Mouse (Mus musculus): Measurements from ENCODE around the gene Lpcat1. TPM values are rescaled to one million over a fixed set of nuclear protein-coding genes. Genes with fewer than 3 reads are reported as not detected.

Gene Lpcat1
- polyA plus RNA-seq, 1 experiment from 2014 or later: 81.9 TPM

- ATAC-seq (replicated peaks; ENCODE audit: low FRiP score) (no peak), DNase-seq (ENCODE audit: low spot score) (no peak)
- Histone ChIP-seq H3K9ac (ENCODE audit: low read depth, low read length) (no peak overlapping the region), H3K4me3 (ENCODE audit: low read depth, low read length) (no peak overlapping the region), H3K36me3 (ENCODE audit: control insufficient read depth, insufficient read depth, low read length) (peaks cover 59% of the 10 kb centered on the region), H3K4me2 (no peak overlapping the region), H3K4me1 (replicated peaks; ENCODE audit: control insufficient read depth, insufficient read depth, low read length) (peaks cover 40% of the 10 kb centered on the region), H3K27me3 (replicated peaks; ENCODE audit: control insufficient read depth, insufficient read depth, low read length) (no peaks in the 10 kb centered on the region), H3K9me3 (ENCODE audit: control insufficient read depth, low read length) (no peaks in the 10 kb centered on the region), H3K27ac (ENCODE audit: low read depth, low read length) (no peak overlapping the region)
- 93% methylated on average over 4 of the region's 4 CpGs for WGBS
Observed at GRCm38 (mm10) chr13:73493183-73493582, 26.2 kb downstream of the Lpcat1 start.

GRCm38 (mm10) chr13:73494528-73494927, 27.5 kb downstream of the Lpcat1 start:
- ATAC-seq (replicated peaks; ENCODE audit: low FRiP score) (peak; percentile 55), DNase-seq (ENCODE audit: low spot score) (no peak)
- Histone ChIP-seq H3K4me2 (no peak overlapping the region), H3K36me3 (ENCODE audit: control insufficient read depth, insufficient read depth, low read length) (peaks cover 64% of the 10 kb centered on the region), H3K27me3 (replicated peaks; ENCODE audit: control insufficient read depth, insufficient read depth, low read length) (no peaks in the 10 kb centered on the region), H3K27ac (ENCODE audit: low read depth, low read length) (peak overlapping the region; percentile 49; the same call in 1 of the 2 replicates), H3K4me1 (replicated peaks; ENCODE audit: control insufficient read depth, insufficient read depth, low read length) (peaks cover 51% of the 10 kb centered on the region), H3K9ac (ENCODE audit: low read depth, low read length) (0 out of 2 replicates have a peak overlapping the region, but pooled peaks have one; percentile 6), H3K9me3 (ENCODE audit: control insufficient read depth, low read length) (no peaks in the 10 kb centered on the region), H3K4me3 (ENCODE audit: low read depth, low read length) (no peak overlapping the region)
- WGBS: 73% methylated on average over 9 of the region's 9 CpGs

GRCm38 (mm10) chr13:73496137-73496536, 29.1 kb downstream of the Lpcat1 start:
- no peak for ATAC-seq (replicated peaks; ENCODE audit: low FRiP score)
- Histone ChIP-seq H3K4me3 (ENCODE audit: low read depth, low read length) (no peak overlapping the region), H3K36me3 (ENCODE audit: control insufficient read depth, insufficient read depth, low read length) (peaks cover 64% of the 10 kb centered on the region), H3K4me2 (no peak overlapping the region), H3K9me3 (ENCODE audit: control insufficient read depth, low read length) (no peaks in the 10 kb centered on the region), H3K27ac (ENCODE audit: low read depth, low read length) (no peak overlapping the region), H3K4me1 (replicated peaks; ENCODE audit: control insufficient read depth, insufficient read depth, low read length) (peaks cover 58% of the 10 kb centered on the region), H3K27me3 (replicated peaks; ENCODE audit: control insufficient read depth, insufficient read depth, low read length) (no peaks in the 10 kb centered on the region), H3K9ac (ENCODE audit: low read depth, low read length) (no peak overlapping the region)
- no peak for DNase-seq (ENCODE audit: low spot score)
- 54% methylated on average over 2 of the region's 2 CpGs for WGBS

GRCm38 (mm10) chr13:73499893-73500604, 33.1 kb downstream of the Lpcat1 start:
- H3K4me3 ChIP-seq (ENCODE audit: low read depth, low read length): no peak overlapping the region
- peaks cover 50% of the 10 kb centered on the region for H3K36me3 ChIP-seq (ENCODE audit: control insufficient read depth, insufficient read depth, low read length)
- H3K27me3 ChIP-seq (replicated peaks; ENCODE audit: control insufficient read depth, insufficient read depth, low read length): no peaks in the 10 kb centered on the region
- peak overlapping the region; percentile 31; the same call in 1 of the 2 replicates for H3K9ac ChIP-seq (ENCODE audit: low read depth, low read length)
- ATAC-seq (replicated peaks; ENCODE audit: low FRiP score): peak; percentile 92
- no peaks in the 10 kb centered on the region for H3K9me3 ChIP-seq (ENCODE audit: control insufficient read depth, low read length)
- DNase-seq (ENCODE audit: low spot score): peak; percentile 49
- peak overlapping the region; percentile 85 for H3K27ac ChIP-seq (ENCODE audit: low read depth, low read length)
- WGBS: 46% methylated on average over 6 of the region's 6 CpGs
- H3K4me2 ChIP-seq: peak overlapping the region; percentile 5
- H3K4me1 ChIP-seq (replicated peaks; ENCODE audit: control insufficient read depth, insufficient read depth, low read length): peaks cover 43% of the 10 kb centered on the region

GRCm38 (mm10) chr13:73502719-73503118, 35.7 kb downstream of the Lpcat1 start:
- H3K9me3 ChIP-seq (ENCODE audit: control insufficient read depth, low read length): no peaks in the 10 kb centered on the region
- WGBS: 54% methylated on average over 2 of the region's 2 CpGs
- H3K4me3 ChIP-seq (ENCODE audit: low read depth, low read length): no peak overlapping the region
- peaks cover 44% of the 10 kb centered on the region for H3K36me3 ChIP-seq (ENCODE audit: control insufficient read depth, insufficient read depth, low read length)
- H3K27me3 ChIP-seq (replicated peaks; ENCODE audit: control insufficient read depth, insufficient read depth, low read length): no peaks in the 10 kb centered on the region
- H3K4me2 ChIP-seq: no peak overlapping the region
- no peak for DNase-seq (ENCODE audit: low spot score)
- H3K4me1 ChIP-seq (replicated peaks; ENCODE audit: control insufficient read depth, insufficient read depth, low read length): peaks cover 33% of the 10 kb centered on the region
- H3K9ac ChIP-seq (ENCODE audit: low read depth, low read length): no peak overlapping the region
- H3K27ac ChIP-seq (ENCODE audit: low read depth, low read length): no peak overlapping the region
- ATAC-seq (replicated peaks; ENCODE audit: low FRiP score): no peak

- ATAC-seq (replicated peaks; ENCODE audit: low FRiP score) (peak; percentile 64), DNase-seq (ENCODE audit: low spot score) (peak; percentile 65)
- H3K9ac ChIP-seq (ENCODE audit: low read depth, low read length): no peak overlapping the region
- H3K36me3 ChIP-seq (ENCODE audit: control insufficient read depth, insufficient read depth, low read length): peaks cover 38% of the 10 kb centered on the region
- WGBS: 70% methylated on average over 7 of the region's 7 CpGs
- H3K27ac ChIP-seq (ENCODE audit: low read depth, low read length): no peak overlapping the region
- peaks cover 6% of the 10 kb centered on the region for H3K4me1 ChIP-seq (replicated peaks; ENCODE audit: control insufficient read depth, insufficient read depth, low read length)
- H3K4me3 ChIP-seq (ENCODE audit: low read depth, low read length): no peak overlapping the region
- no peaks in the 10 kb centered on the region for H3K27me3 ChIP-seq (replicated peaks; ENCODE audit: control insufficient read depth, insufficient read depth, low read length)
- H3K9me3 ChIP-seq (ENCODE audit: control insufficient read depth, low read length): no peaks in the 10 kb centered on the region
- H3K4me2 ChIP-seq: no peak overlapping the region
Observed at GRCm38 (mm10) chr13:73505686-73506467, 38.9 kb downstream of the Lpcat1 start.

- 92% methylated on average over 8 of the region's 8 CpGs for WGBS
- Histone ChIP-seq H3K9me3 (ENCODE audit: control insufficient read depth, low read length) (no peaks in the 10 kb centered on the region), H3K36me3 (ENCODE audit: control insufficient read depth, insufficient read depth, low read length) (peaks cover 44% of the 10 kb centered on the region), H3K9ac (ENCODE audit: low read depth, low read length) (no peak overlapping the region), H3K27ac (ENCODE audit: low read depth, low read length) (no peak overlapping the region), H3K27me3 (replicated peaks; ENCODE audit: control insufficient read depth, insufficient read depth, low read length) (no peaks in the 10 kb centered on the region), H3K4me1 (replicated peaks; ENCODE audit: control insufficient read depth, insufficient read depth, low read length) (no peaks in the 10 kb centered on the region), H3K4me3 (ENCODE audit: low read depth, low read length) (no peak overlapping the region), H3K4me2 (no peak overlapping the region)
- no peak for ATAC-seq (replicated peaks; ENCODE audit: low FRiP score)
- DNase-seq (ENCODE audit: low spot score): no peak
Observed at GRCm38 (mm10) chr13:73508817-73509550, 42.0 kb downstream of the Lpcat1 start.

- H3K9me3 ChIP-seq (ENCODE audit: control insufficient read depth, low read length): no peaks in the 10 kb centered on the region
- no peaks in the 10 kb centered on the region for H3K27me3 ChIP-seq (replicated peaks; ENCODE audit: control insufficient read depth, insufficient read depth, low read length)
- no peaks in the 10 kb centered on the region for H3K4me1 ChIP-seq (replicated peaks; ENCODE audit: control insufficient read depth, insufficient read depth, low read length)
- H3K4me2 ChIP-seq: no peak overlapping the region
- no peak overlapping the region for H3K27ac ChIP-seq (ENCODE audit: low read depth, low read length)
- H3K4me3 ChIP-seq (ENCODE audit: low read depth, low read length): no peak overlapping the region
- H3K9ac ChIP-seq (ENCODE audit: low read depth, low read length): no peak overlapping the region
- peaks cover 46% of the 10 kb centered on the region for H3K36me3 ChIP-seq (ENCODE audit: control insufficient read depth, insufficient read depth, low read length)
- ATAC-seq (replicated peaks; ENCODE audit: low FRiP score): no peak
- peak; percentile 29 for DNase-seq (ENCODE audit: low spot score)
- WGBS: 88% methylated on average over 6 of the region's 6 CpGs
Observed at GRCm38 (mm10) chr13:73509869-73510268, 42.9 kb downstream of the Lpcat1 start.
